Mouse (Mus musculus) forebrain, embryonic 13.5 days (tissue): ENCODE results near the gene Parg. TPM values are rescaled to one million over a fixed set of nuclear protein-coding genes. Genes with fewer than 3 reads are reported as not detected.

Source experiments
- ATAC-seq: fragments of 200-750 bp; cut with Nextera tagmentation; 2 replicates; pipeline ENCODE4 v1.8.0; 2017
- H3K27ac ChIP-seq: fragments of 300-500 bp; sonication (generic); 2 replicates; pipeline ENCODE4 v1.5.1; 2015; ENCODE audit warnings: inconsistent platforms, mild to moderate bottlenecking, moderate library complexity
- H3K27me3 ChIP-seq: fragments of 300-500 bp; sonication (generic); 2 replicates; pipeline ENCODE4 v1.6.1; 2015; ENCODE audit warnings: mild to moderate bottlenecking, inconsistent platforms
- H3K36me3 ChIP-seq: fragments of 300-500 bp; sonication (generic); 2 replicates; pipeline ENCODE4 v1.6.1; 2015; ENCODE audit warnings: mild to moderate bottlenecking, inconsistent platforms; ENCODE audit not compliant: poor library complexity, severe bottlenecking
- H3K4me1 ChIP-seq: fragments of 300-500 bp; sonication (generic); 2 replicates; pipeline ENCODE4 v1.6.1; 2015; ENCODE audit warnings: inconsistent platforms
- H3K4me2 ChIP-seq: fragments of 300-500 bp; sonication (generic); 2 replicates; pipeline ENCODE4 v1.6.1; 2015; ENCODE audit warnings: inconsistent platforms, mild to moderate bottlenecking, moderate library complexity
- H3K4me3 ChIP-seq: fragments of 300-500 bp; sonication (generic); 2 replicates; pipeline ENCODE4 v1.5.1; 2015; ENCODE audit warnings: mild to moderate bottlenecking, inconsistent platforms
- H3K9ac ChIP-seq: fragments of 300-500 bp; sonication (generic); 2 replicates; pipeline ENCODE4 v1.6.1; 2015; ENCODE audit warnings: mild to moderate bottlenecking, inconsistent platforms
- H3K9me3 ChIP-seq: fragments of 300-500 bp; sonication (generic); replicated peaks from 2 replicates; pipeline ENCODE4 v1.6.1; 2016; ENCODE audit warnings: inconsistent platforms
- WGBS: fragments of 180-500 bp; shearing (Covaris S2); methylation state at CpG from one replicate; pipeline ENCODE4 v1.1.7; 2015; 5-methylcytosine and 5-hydroxymethylcytosine counted together
- polyA plus RNA-seq: library from polyadenylated mRNA; unstranded; fragments of >200 nt; fragmentation: Nextera tagmentation; extraction: Ambion mirVana; gene quantifications from 2 replicates; pipeline ENCODE4 v1.2.1, GENCODE M21; 2015

Gene Parg
- polyA plus RNA-seq, 1 experiment from 2014 or later = 36.6 TPM

GRCm38 (mm10) chr14:32332515-32333445, 131.0 kb downstream of the Parg start:
- no peak overlapping the region for H3K27ac ChIP-seq
- H3K36me3 ChIP-seq = peaks cover 38% of the 10 kb centered on the region
- peak; percentile 58; the same call in 1 of the 2 replicates for ATAC-seq
- no peaks in the 10 kb centered on the region for H3K9me3 ChIP-seq
- no peaks in the 10 kb centered on the region for H3K27me3 ChIP-seq
- no peak overlapping the region for H3K4me2 ChIP-seq
- peaks cover 13% of the 10 kb centered on the region for H3K4me1 ChIP-seq
- no peak overlapping the region for H3K9ac ChIP-seq
- WGBS = 75% methylated on average over 20 of the region's 20 CpGs
- H3K4me3 ChIP-seq = no peak overlapping the region

GRCm38 (mm10) chr14:32336021-32336420, 134.3 kb downstream of the Parg start:
- no peaks in the 10 kb centered on the region for H3K27me3 ChIP-seq

GRCm38 (mm10) chr14:32336547-32336946, 134.8 kb downstream of the Parg start:
- Histone ChIP-seq H3K36me3 (peaks cover 76% of the 10 kb centered on the region), H3K27me3 (no peaks in the 10 kb centered on the region)

More at GRCm38 (mm10) chr14:32336021-32336420, 134.3 kb downstream of the Parg start:
- H3K36me3 ChIP-seq = peaks cover 70% of the 10 kb centered on the region
- H3K4me3 ChIP-seq = no peak overlapping the region
- peaks cover 13% of the 10 kb centered on the region for H3K4me1 ChIP-seq
- 65% methylated on average over 6 of the region's 6 CpGs for WGBS
- H3K9ac ChIP-seq = no peak overlapping the region
- H3K27ac ChIP-seq = no peak overlapping the region
- no peaks in the 10 kb centered on the region for H3K9me3 ChIP-seq
- no peak overlapping the region for H3K4me2 ChIP-seq
- ATAC-seq = no peak

GRCm38 (mm10) chr14:32341823-32342222, 140.1 kb downstream of the Parg start:
- H3K4me2 ChIP-seq = no peak overlapping the region
- no peak for ATAC-seq
- H3K9ac ChIP-seq = no peak overlapping the region
- peaks cover 93% of the 10 kb centered on the region for H3K36me3 ChIP-seq
- 95% methylated on average over 7 of the region's 7 CpGs for WGBS
- no peaks in the 10 kb centered on the region for H3K27me3 ChIP-seq
- no peak overlapping the region for H3K4me3 ChIP-seq
- H3K4me1 ChIP-seq = no peaks in the 10 kb centered on the region
- H3K9me3 ChIP-seq = no peaks in the 10 kb centered on the region
- H3K27ac ChIP-seq = no peak overlapping the region

More at GRCm38 (mm10) chr14:32336547-32336946, 134.8 kb downstream of the Parg start:
- 79% methylated on average over 11 of the region's 11 CpGs for WGBS
- no peak for ATAC-seq
- Histone ChIP-seq H3K4me1 (peaks cover 13% of the 10 kb centered on the region), H3K9me3 (no peaks in the 10 kb centered on the region), H3K9ac (no peak overlapping the region), H3K4me3 (no peak overlapping the region), H3K27ac (no peak overlapping the region), H3K4me2 (no peak overlapping the region)

- Histone ChIP-seq H3K9me3 (no peaks in the 10 kb centered on the region), H3K36me3 (peaks cover 81% of the 10 kb centered on the region), H3K4me1 (no peaks in the 10 kb centered on the region), H3K9ac (no peak overlapping the region), H3K27me3 (no peaks in the 10 kb centered on the region), H3K4me2 (no peak overlapping the region), H3K4me3 (no peak overlapping the region), H3K27ac (no peak overlapping the region)
- ATAC-seq = no peak
- 93% methylated on average over 7 of the region's 7 CpGs for WGBS
These were observed 142.4 kb downstream of the Parg start for GRCm38 (mm10) chr14:32344176-32344575.

GRCm38 (mm10) chr14:32344694-32345093, 142.9 kb downstream of the Parg start:
- Histone ChIP-seq H3K27ac (no peak overlapping the region), H3K36me3 (peaks cover 76% of the 10 kb centered on the region), H3K4me1 (no peaks in the 10 kb centered on the region), H3K27me3 (no peaks in the 10 kb centered on the region), H3K9me3 (no peaks in the 10 kb centered on the region), H3K4me2 (no peak overlapping the region), H3K4me3 (no peak overlapping the region), H3K9ac (no peak overlapping the region)
- 85% methylated on average over 9 of the region's 10 CpGs for WGBS
- ATAC-seq = no peak

Other genes with a start within 250 kb of the Parg start
- gene Galnt15, start 173.0 kb upstream of the Parg start, polyA plus RNA-seq = 0.10 and 0.19 TPM in 2 replicates
- gene Oxnad1, start 116.6 kb upstream of the Parg start, polyA plus RNA-seq = 20.8 and 26.0 TPM in 2 replicates
- gene Dph3, start 116.2 kb upstream of the Parg start, polyA plus RNA-seq = 88.1 and 88.8 TPM in 2 replicates
- not detected in 2 replicates for gene Msmb, start 59.9 kb upstream of the Parg start, polyA plus RNA-seq
- 81.6 and 88.4 TPM in 2 replicates for gene Ncoa4, start 42.1 kb upstream of the Parg start, polyA plus RNA-seq
- gene Timm23, start 51 bp upstream of the Parg start, polyA plus RNA-seq = 239 and 248 TPM in 2 replicates
- gene Ogdhl, start 120.1 kb downstream of the Parg start, polyA plus RNA-seq = 20.3 and 21.7 TPM in 2 replicates
- 0.50 and 0.74 TPM in 2 replicates for gene 1700024G13Rik, start 186.4 kb downstream of the Parg start, polyA plus RNA-seq